Mouse (Mus musculus) skeletal muscle tissue, adult 2 months (tissue): ENCODE measurements around the gene Tm7sf2.

Source experiments
- DNase-seq: peaks from one replicate; pipeline ENCODE4 v3.0.0-alpha.2; 2012; ENCODE audit warnings: low read depth, low spot score

Gene Tm7sf2

DNA sequence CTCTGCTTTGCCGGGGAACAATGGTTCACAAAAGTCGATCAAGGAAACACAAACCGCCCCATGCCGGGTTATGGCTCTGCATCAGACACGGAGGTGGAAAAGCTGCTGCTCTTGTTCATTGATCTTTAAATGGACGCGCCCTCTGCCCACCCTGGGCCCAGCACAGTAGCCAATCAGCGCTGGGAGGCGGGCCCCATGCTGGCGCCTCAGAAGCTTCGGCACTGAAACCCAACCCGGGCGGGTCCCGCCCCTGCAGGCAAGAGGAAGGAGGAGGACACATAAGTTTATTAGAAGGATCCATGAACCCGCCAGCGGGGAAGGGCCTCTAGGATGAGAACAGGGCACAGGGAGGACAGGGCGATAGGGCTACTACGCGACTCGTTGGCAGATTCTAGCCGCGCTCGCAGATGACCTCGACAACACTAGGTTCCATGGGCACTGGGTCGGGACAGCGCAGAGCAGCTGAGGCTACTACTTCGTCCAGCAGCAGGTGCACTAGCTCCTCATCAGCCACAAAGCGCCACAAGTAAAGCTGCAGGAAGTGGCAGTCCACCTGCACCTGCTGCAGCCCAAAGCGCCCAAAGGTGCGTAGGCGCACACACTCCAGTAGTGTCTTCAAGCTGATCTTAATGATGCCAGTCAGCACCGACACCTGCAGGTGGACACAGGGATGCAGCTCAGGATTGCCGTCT, at the start of gene Tm7sf2:
Gene Tm7sf2, minus strand, starts transcription at position 650 of the 692 bp plus-strand sequence.
- DNase-seq, result peak; percentile 82

GRCm38 (mm10) chr19:6117346-6117985, 49.3 kb upstream of the Tm7sf2 start:
- no peak for DNase-seq

- no peak for DNase-seq
Measured at GRCm38 (mm10) chr19:6116113-6116850, 48.1 kb upstream of the Tm7sf2 start.

DNA sequence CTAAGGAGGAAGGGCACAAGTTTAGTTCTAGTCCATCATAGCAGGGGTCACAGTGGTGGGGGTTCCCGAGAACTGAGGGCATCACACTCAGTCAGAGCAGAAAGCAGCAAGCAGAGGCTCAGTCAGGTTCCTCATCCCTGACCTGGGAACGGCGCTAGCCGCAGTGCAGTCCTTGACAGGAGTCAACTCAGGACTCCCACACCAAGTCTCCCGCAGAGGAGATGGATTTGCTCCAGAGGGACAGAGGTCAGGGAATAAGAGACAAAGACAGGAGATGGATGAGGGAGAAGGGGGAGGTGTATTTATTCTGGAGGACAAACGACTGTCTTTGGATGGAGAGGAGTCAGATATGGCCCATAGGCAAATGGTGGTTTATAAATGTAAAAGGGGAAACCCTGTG, 44.9 kb upstream of the Tm7sf2 start:
- DNase-seq, result no peak

DNA sequence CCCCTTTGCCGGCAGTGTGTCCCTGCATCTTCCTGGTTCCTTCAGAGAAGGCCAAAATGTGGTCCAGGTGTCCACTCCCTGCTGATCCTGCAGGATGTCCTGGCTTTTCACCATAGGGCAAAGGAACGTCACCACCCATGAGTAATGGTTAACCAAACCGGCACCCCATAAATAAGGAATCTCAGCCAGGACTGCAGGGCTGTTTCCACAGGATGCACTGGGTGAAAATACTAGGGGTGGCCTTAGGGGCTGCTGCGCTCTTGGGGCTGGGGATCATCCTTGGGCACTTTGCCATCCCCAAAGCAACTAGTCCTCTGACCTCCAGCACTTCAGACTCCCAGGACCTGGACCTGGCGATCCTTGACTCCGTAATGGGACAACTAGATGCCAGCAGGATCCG, 37.4 kb upstream of the Tm7sf2 start, which contains the start of gene Naaladl1:
Gene Naaladl1, plus strand, starts transcription at position 197 of the 400 bp plus-strand sequence.
- DNase-seq, result no peak

DNA sequence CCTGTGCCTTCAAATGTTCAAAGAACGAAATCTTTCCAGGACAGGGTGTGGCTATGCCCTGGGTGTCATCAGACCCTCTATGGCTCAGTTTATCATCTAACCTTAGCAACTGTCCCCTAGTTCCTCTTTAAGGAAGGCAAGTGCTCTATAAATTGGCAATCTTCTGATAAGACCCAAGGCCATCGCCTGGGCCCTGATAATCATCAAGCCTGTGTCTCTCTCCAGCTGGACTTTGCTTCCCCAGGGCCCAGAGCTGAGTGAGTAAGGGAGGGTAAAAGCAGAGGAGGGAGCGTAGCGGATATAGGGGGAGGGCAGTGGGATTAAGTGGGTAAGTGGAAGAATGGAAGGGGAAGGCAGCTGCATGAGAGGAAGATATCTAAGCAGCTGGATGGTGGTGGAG, 36.3 kb upstream of the Tm7sf2 start:
- DNase-seq, result no peak

DNA sequence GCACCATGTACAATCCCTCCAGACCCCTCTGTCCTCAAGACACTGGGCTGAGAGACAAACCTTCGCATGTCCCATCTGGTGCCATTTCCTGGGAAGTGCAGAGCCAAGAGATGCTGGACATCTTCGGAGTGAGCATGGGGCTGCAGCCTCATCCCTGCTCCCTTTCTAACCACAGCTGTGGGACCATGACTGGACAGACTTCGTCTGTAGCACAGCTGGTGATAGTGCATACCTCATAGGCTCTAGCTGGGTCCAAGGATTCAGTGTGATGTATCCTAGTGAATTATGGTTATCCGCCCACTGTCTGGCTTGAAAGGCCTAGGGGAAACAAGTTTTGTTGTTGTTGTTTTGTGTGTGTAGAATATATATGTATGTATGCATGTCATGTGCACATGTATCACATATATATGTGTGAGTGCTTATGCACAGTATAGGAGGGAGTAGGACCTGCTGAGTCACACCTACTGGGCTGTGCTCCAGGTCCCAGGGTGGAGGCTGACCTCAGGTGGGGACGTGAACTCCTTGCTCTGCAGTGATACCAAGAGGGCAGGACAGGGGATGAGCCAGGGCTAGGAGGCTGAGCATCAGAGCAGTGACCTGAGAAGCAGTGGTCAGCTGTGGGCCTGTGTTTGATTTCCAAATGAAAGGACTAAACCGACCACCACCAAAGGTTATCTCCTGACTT, 34.1 kb upstream of the Tm7sf2 start:
- DNase-seq, result no peak

DNA sequence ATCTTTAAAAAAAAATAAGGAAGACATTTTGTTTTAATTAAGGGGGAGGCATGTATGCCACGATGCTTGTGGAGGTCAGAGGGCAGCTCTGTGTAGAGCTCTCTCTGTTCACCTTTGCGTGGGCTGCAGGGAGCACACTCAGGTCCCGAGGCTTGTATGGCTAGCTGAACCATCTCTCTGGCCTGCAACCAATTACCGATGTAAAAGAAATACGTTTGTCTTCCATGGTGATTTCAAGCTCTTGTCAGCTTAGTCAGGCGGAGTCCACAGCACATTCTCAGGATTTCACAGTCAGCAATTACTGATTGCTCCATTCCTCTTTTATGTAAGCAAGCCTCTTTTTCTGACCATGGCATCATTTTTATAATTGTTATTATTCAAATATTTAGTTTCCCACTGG, 33.0 kb upstream of the Tm7sf2 start:
- no peak for DNase-seq

- no peak for DNase-seq
Measured at GRCm38 (mm10) chr19:6097847-6098246, 29.7 kb upstream of the Tm7sf2 start.

DNA sequence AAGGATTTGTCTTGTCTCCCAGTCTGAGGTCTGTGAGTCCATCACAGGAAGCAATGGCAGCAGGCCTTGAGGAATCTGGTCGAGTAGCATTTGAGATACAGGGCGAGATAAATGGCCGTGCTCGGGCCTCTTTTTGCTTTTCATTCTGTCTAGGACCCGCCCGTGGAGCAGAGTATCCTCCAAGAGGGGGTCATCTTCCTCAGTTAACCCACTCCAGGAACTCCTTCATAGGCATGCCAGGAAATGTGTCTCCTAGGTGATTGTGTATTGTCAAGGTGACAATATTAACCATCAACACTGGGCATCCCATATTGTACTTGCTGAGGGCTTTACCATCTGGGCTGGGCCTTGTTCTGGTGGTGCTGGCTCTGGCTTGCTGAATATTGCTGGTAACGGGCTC, 25.9 kb upstream of the Tm7sf2 start, which contains the start of gene AC131692.1:
Gene AC131692.1, plus strand, starts transcription at position 301 of the 400 bp plus-strand sequence.
- no peak for DNase-seq

DNA sequence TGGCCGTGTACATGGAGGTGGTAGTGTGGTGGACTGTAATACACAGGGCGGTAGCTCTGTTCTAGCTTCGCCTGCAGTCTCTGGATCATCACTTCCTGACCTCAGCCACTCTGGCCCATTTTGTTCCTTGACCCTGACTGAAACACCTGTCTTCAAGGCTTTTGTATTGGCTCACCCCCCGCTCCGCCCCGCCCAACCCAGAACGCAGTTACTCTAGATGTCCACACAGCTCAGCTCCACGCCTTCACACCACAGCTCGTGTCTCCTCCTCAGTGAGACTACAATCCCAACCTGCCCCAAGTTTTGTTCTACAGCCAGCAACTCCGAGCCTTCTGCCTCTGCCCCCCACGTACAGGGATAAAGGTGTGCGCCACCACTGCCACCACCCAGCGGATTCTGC, 20.7 kb upstream of the Tm7sf2 start:
- no peak for DNase-seq

DNA sequence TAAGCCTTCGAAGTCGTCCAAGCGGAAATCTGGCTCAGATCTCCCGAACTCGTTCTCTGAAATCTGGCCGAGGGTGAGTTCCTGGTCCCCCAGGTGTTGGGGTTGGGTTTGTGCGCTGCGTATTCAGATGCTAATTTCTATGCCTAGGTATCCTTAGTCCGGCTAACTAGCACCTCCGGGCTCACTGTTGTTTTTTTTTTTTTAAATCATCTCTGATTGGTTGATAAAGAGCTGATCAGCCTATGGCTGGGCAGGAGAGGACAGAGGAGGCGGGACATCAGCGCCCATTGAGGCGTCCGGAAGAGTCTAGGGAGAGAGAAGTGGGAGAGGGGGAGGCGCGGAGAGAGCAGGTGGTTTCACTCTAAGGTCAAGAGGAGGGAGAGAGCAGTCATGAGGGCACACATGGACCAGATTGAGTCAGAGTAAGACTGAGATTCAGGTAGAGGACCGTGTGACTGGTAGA, 17.3 kb upstream of the Tm7sf2 start:
- no peak for DNase-seq

GRCm38 (mm10) chr19:6084478-6085248, 16.5 kb upstream of the Tm7sf2 start, which contains the start of the genes Zfpl1 and Cdca5:
TSS of gene Zfpl1 (minus strand) at chr19:6084956.
TSS of gene Cdca5 (plus strand) at chr19:6084983.
- peak; percentile 98 for DNase-seq

- no peak for DNase-seq
Measured at GRCm38 (mm10) chr19:6082156-6082555, 14.0 kb upstream of the Tm7sf2 start, which contains the start of gene Gm28374. TSS of gene Gm28374 (minus strand) at chr19:6082256.

- DNase-seq, result no peak
Measured at GRCm38 (mm10) chr19:6079983-6080480, 11.9 kb upstream of the Tm7sf2 start, which contains the start of gene Tmem262. TSS of gene Tmem262 (plus strand) at chr19:6080033.

DNA sequence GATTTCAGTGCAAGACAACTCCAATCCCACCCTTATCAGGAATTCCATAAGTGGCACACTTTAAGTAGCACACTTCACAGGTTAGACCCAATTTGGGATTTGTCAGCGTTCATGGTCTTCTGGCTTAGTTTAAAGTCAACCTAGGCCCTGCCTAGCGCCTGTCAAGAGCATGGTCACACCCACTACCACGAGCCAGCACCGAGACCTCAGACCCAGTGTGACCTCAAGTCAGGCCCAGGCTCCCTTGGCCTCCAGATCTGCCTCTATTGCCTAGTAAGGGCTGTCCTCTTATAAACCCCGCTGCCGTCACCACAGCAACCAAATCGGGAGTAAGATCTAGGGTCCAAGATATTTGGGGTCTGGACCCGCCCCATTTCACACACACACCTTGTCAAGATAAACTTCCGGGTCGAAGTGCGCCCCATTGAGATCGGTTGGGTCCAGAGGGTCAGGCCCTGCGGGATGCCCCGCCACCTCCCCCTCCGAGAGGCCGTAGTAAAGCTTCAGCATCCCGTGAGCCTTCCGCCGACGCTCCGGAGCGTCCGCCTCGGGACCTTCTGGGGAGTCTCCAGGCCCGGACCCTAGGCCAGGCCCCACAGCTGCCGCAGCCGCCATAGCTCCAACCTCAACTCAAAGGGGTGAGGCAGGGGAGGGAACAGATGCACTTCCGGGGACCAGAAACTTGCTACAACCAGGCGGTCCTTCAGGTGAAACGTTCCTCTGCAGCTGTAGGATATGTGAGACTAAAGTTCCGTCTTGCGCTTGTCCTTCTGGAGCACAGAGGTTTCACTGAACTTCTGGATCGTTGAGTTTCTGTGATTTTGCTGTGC, 8.6 kb upstream of the Tm7sf2 start, which contains the start of gene Vps51:
Gene Vps51, minus strand, starts transcription at position 668 of the 830 bp plus-strand sequence.
- peak; percentile 79 for DNase-seq

- no peak for DNase-seq
Measured at GRCm38 (mm10) chr19:6073889-6074288, 5.7 kb upstream of the Tm7sf2 start.

DNA sequence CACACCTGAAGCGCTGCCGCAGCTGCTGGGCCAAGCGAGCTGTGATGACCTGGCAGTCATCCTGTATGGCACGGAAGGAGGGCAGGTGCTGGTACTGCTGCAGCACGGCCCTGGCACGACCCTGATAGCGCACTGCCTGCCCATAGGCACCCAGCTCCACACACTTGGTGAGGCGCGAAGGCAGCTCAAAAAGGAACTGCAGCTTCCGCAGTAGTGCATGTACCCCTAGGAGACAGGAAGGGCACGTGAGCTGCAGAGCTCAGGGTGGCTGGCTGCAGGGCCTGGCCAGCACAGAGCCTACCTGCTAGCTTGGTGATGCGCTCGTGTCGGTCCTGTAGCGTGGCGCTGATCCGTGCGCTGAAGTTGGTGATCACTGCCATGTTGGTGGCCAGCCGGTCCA, 3.1 kb upstream of the Tm7sf2 start:
- no peak for DNase-seq

- DNase-seq, result no peak
Measured at GRCm38 (mm10) chr19:6070571-6071250, 2.5 kb upstream of the Tm7sf2 start.
